Mouse (Mus musculus): ENCODE measurements around the gene Hcn1. TPM values are rescaled to one million over a fixed set of nuclear protein-coding genes. Genes with fewer than 3 reads are reported as not detected.

The Hcn1 gene
- polyA plus RNA-seq, 1 experiment from 2014 or later: not detected

- H3K4me3 ChIP-seq (ENCODE audit: low read depth, low read length): no peak overlapping the region
- no peak overlapping the region for H3K4me2 ChIP-seq (ENCODE audit: low read depth, low read length)
- H3K27me3 ChIP-seq (ENCODE audit: control insufficient read depth, insufficient read depth, low read depth, low read length): no peaks in the 10 kb centered on the region
- ATAC-seq (ENCODE audit: low read depth): no peak
- no peaks in the 10 kb centered on the region for H3K9me3 ChIP-seq (replicated peaks; ENCODE audit: control insufficient read depth, low read length)
- 59% methylated on average over 4 of the region's 4 CpGs for WGBS (ENCODE audit: insufficient replicate concordance)
- H3K27ac ChIP-seq (ENCODE audit: low read length): no peak overlapping the region
- H3K4me1 ChIP-seq (ENCODE audit: control insufficient read depth, low read depth, low read length): no peaks in the 10 kb centered on the region
- H3K9ac ChIP-seq (ENCODE audit: low read depth, low read length): no peak overlapping the region
- H3K36me3 ChIP-seq (ENCODE audit: control insufficient read depth, insufficient read depth): no peaks in the 10 kb centered on the region
Measured at GRCm38 (mm10) chr13:117880471-117881225, 278.5 kb downstream of the Hcn1 start.

- Histone ChIP-seq H3K9me3 (replicated peaks; ENCODE audit: control insufficient read depth, low read length) (no peaks in the 10 kb centered on the region), H3K9ac (ENCODE audit: low read depth, low read length) (no peak overlapping the region), H3K4me3 (ENCODE audit: low read depth, low read length) (no peak overlapping the region), H3K27me3 (ENCODE audit: control insufficient read depth, insufficient read depth, low read depth, low read length) (no peaks in the 10 kb centered on the region), H3K27ac (ENCODE audit: low read length) (no peak overlapping the region), H3K4me1 (ENCODE audit: control insufficient read depth, low read depth, low read length) (no peaks in the 10 kb centered on the region), H3K36me3 (ENCODE audit: control insufficient read depth, insufficient read depth) (no peaks in the 10 kb centered on the region), H3K4me2 (ENCODE audit: low read depth, low read length) (no peak overlapping the region)
- 48% methylated on average over 5 of the region's 5 CpGs for WGBS (ENCODE audit: insufficient replicate concordance)
- ATAC-seq (ENCODE audit: low read depth): no peak
Measured at GRCm38 (mm10) chr13:117892076-117892475, 290.0 kb downstream of the Hcn1 start.

DNA sequence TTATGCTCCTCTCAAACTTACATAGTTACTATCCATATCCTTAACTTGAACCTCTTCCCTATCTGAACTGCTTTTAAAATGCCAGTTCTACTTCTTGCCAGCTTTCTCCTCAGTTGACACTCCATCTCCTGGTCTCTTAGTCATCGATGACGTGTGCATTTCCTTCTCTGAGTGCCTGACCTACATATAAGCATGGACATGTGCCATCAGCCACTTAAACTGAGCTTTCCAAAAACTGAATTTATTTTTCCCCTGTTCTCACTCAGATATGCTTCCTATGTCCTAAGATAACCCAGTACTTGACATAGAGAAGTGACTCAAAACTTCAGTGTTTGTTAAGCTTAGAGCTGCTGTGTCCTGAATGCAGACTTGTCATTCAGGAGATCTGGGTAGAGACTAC is 295.9 kb downstream of the Hcn1 start:
- no peaks in the 10 kb centered on the region for H3K9me3 ChIP-seq (replicated peaks; ENCODE audit: control insufficient read depth, low read length)
- H3K4me1 ChIP-seq (ENCODE audit: control insufficient read depth, low read depth, low read length): no peaks in the 10 kb centered on the region
- 48% methylated on average over 2 of the region's 2 CpGs for WGBS (ENCODE audit: insufficient replicate concordance)
- H3K9ac ChIP-seq (ENCODE audit: low read depth, low read length): no peak overlapping the region
- no peaks in the 10 kb centered on the region for H3K36me3 ChIP-seq (ENCODE audit: control insufficient read depth, insufficient read depth)
- no peak overlapping the region for H3K4me3 ChIP-seq (ENCODE audit: low read depth, low read length)
- no peaks in the 10 kb centered on the region for H3K27me3 ChIP-seq (ENCODE audit: control insufficient read depth, insufficient read depth, low read depth, low read length)
- H3K27ac ChIP-seq (ENCODE audit: low read length): no peak overlapping the region
- no peak overlapping the region for H3K4me2 ChIP-seq (ENCODE audit: low read depth, low read length)
- ATAC-seq (ENCODE audit: low read depth): no peak

DNA sequence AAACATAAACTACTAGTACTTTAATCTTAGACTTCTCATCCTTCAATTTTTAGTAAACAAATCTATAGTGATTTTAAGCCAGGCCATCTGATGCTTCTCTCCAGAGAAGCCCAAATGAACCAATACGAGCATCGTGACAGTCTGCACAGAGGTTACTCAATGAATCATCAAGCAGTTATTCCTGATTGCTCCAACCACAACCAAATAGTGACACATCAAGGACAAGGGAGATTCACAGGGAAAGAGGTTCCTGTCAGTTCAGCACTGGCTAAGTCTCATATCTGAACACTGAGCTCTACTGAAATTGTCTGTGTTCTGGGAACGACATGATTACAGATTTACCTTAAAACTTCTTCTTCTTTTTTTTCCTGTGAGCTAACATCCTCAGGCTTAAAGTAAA is 305.7 kb downstream of the Hcn1 start:
- Histone ChIP-seq H3K27me3 (ENCODE audit: control insufficient read depth, insufficient read depth, low read depth, low read length) (no peaks in the 10 kb centered on the region), H3K9ac (ENCODE audit: low read depth, low read length) (no peak overlapping the region), H3K36me3 (ENCODE audit: control insufficient read depth, insufficient read depth) (no peaks in the 10 kb centered on the region), H3K27ac (ENCODE audit: low read length) (no peak overlapping the region), H3K4me3 (ENCODE audit: low read depth, low read length) (no peak overlapping the region), H3K4me1 (ENCODE audit: control insufficient read depth, low read depth, low read length) (no peaks in the 10 kb centered on the region), H3K4me2 (ENCODE audit: low read depth, low read length) (no peak overlapping the region), H3K9me3 (replicated peaks; ENCODE audit: control insufficient read depth, low read length) (no peaks in the 10 kb centered on the region)
- WGBS (ENCODE audit: insufficient replicate concordance): 65% methylated on average over 3 of the region's 3 CpGs
- no peak for ATAC-seq (ENCODE audit: low read depth)

- Histone ChIP-seq H3K9me3 (replicated peaks; ENCODE audit: control insufficient read depth, low read length) (no peaks in the 10 kb centered on the region), H3K36me3 (ENCODE audit: control insufficient read depth, insufficient read depth) (no peaks in the 10 kb centered on the region), H3K4me2 (ENCODE audit: low read depth, low read length) (no peak overlapping the region), H3K27me3 (ENCODE audit: control insufficient read depth, insufficient read depth, low read depth, low read length) (no peaks in the 10 kb centered on the region), H3K9ac (ENCODE audit: low read depth, low read length) (no peak overlapping the region), H3K4me3 (ENCODE audit: low read depth, low read length) (no peak overlapping the region), H3K4me1 (ENCODE audit: control insufficient read depth, low read depth, low read length) (no peaks in the 10 kb centered on the region), H3K27ac (ENCODE audit: low read length) (no peak overlapping the region)
- 53% methylated on average over 4 of the region's 4 CpGs for WGBS (ENCODE audit: insufficient replicate concordance)
- ATAC-seq (ENCODE audit: low read depth): no peak
Measured at GRCm38 (mm10) chr13:117929734-117930133, 327.6 kb downstream of the Hcn1 start.

DNA sequence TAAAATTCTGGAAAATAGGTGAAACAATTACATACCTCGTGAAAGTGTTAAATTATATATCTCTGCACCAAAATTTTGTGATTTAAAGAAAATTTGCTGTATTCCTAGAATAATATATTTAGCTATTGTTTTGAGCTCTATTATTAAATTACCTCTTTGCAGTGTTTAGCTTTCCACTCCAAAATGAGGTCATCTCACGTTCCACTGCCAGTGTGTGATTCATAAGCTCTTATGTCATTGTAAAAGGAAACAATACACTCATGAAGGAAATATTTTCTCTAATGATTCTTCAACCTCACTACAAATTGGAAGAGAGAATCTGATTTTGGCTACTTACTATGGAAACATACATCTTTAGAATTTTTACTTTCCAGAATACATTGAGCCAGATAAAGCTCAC is 329.6 kb downstream of the Hcn1 start:
- WGBS (ENCODE audit: insufficient replicate concordance): 53% methylated on average over 2 of the region's 2 CpGs
- H3K4me2 ChIP-seq (ENCODE audit: low read depth, low read length): no peak overlapping the region
- H3K4me1 ChIP-seq (ENCODE audit: control insufficient read depth, low read depth, low read length): no peaks in the 10 kb centered on the region
- H3K4me3 ChIP-seq (ENCODE audit: low read depth, low read length): no peak overlapping the region
- no peak overlapping the region for H3K27ac ChIP-seq (ENCODE audit: low read length)
- no peaks in the 10 kb centered on the region for H3K36me3 ChIP-seq (ENCODE audit: control insufficient read depth, insufficient read depth)
- H3K27me3 ChIP-seq (ENCODE audit: control insufficient read depth, insufficient read depth, low read depth, low read length): no peaks in the 10 kb centered on the region
- ATAC-seq (ENCODE audit: low read depth): no peak
- no peak overlapping the region for H3K9ac ChIP-seq (ENCODE audit: low read depth, low read length)
- H3K9me3 ChIP-seq (replicated peaks; ENCODE audit: control insufficient read depth, low read length): no peaks in the 10 kb centered on the region

- no peak overlapping the region for H3K4me2 ChIP-seq (ENCODE audit: low read depth, low read length)
- H3K4me1 ChIP-seq (ENCODE audit: control insufficient read depth, low read depth, low read length): no peaks in the 10 kb centered on the region
- no peak overlapping the region for H3K9ac ChIP-seq (ENCODE audit: low read depth, low read length)
- H3K27ac ChIP-seq (ENCODE audit: low read length): no peak overlapping the region
- no peak overlapping the region for H3K4me3 ChIP-seq (ENCODE audit: low read depth, low read length)
- WGBS (ENCODE audit: insufficient replicate concordance): 71% methylated on average over 1 of the region's 1 CpGs
- H3K9me3 ChIP-seq (replicated peaks; ENCODE audit: control insufficient read depth, low read length): no peaks in the 10 kb centered on the region
- H3K36me3 ChIP-seq (ENCODE audit: control insufficient read depth, insufficient read depth): no peaks in the 10 kb centered on the region
- H3K27me3 ChIP-seq (ENCODE audit: control insufficient read depth, insufficient read depth, low read depth, low read length): no peaks in the 10 kb centered on the region
- ATAC-seq (ENCODE audit: low read depth): no peak
Measured at GRCm38 (mm10) chr13:117938761-117939160, 336.6 kb downstream of the Hcn1 start.

- ATAC-seq (ENCODE audit: low read depth): no peak
- H3K4me3 ChIP-seq (ENCODE audit: low read depth, low read length): no peak overlapping the region
Measured at GRCm38 (mm10) chr13:117940536-117941280, 338.6 kb downstream of the Hcn1 start.

DNA sequence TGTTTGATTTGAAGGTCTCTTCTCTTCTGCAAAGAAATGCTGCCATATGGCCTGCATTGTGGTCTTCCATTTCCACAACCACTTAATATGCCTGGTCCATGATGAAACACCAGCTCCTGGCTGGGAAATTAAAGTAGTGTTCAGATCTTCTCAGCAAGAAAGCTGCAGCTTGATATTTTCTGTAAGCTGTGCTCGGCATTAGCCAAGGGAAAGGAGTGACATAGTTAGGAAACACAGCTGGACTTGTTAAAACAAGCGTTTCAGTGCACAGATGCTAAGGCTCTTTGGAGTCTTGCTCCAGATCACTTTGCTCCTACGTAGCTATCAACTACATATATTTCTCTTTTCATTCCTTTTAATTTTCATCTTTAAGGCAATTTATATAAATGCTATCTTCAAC is 344.7 kb downstream of the Hcn1 start:
- no peak for ATAC-seq (ENCODE audit: low read depth)
- H3K27me3 ChIP-seq (ENCODE audit: control insufficient read depth, insufficient read depth, low read depth, low read length): no peaks in the 10 kb centered on the region
- 67% methylated on average over 3 of the region's 3 CpGs for WGBS (ENCODE audit: insufficient replicate concordance)
- no peaks in the 10 kb centered on the region for H3K36me3 ChIP-seq (ENCODE audit: control insufficient read depth, insufficient read depth)
- no peak overlapping the region for H3K4me2 ChIP-seq (ENCODE audit: low read depth, low read length)
- H3K9ac ChIP-seq (ENCODE audit: low read depth, low read length): no peak overlapping the region
- no peaks in the 10 kb centered on the region for H3K9me3 ChIP-seq (replicated peaks; ENCODE audit: control insufficient read depth, low read length)
- H3K4me3 ChIP-seq (ENCODE audit: low read depth, low read length): no peak overlapping the region
- H3K4me1 ChIP-seq (ENCODE audit: control insufficient read depth, low read depth, low read length): no peaks in the 10 kb centered on the region
- H3K27ac ChIP-seq (ENCODE audit: low read length): no peak overlapping the region

More at GRCm38 (mm10) chr13:117940536-117941280, 338.6 kb downstream of the Hcn1 start:
- 73% methylated on average over 8 of the region's 8 CpGs for WGBS (ENCODE audit: insufficient replicate concordance)
- H3K9ac ChIP-seq (ENCODE audit: low read depth, low read length): no peak overlapping the region
- no peaks in the 10 kb centered on the region for H3K9me3 ChIP-seq (replicated peaks; ENCODE audit: control insufficient read depth, low read length)
- no peaks in the 10 kb centered on the region for H3K4me1 ChIP-seq (ENCODE audit: control insufficient read depth, low read depth, low read length)
- H3K27ac ChIP-seq (ENCODE audit: low read length): no peak overlapping the region
- no peaks in the 10 kb centered on the region for H3K36me3 ChIP-seq (ENCODE audit: control insufficient read depth, insufficient read depth)
- no peaks in the 10 kb centered on the region for H3K27me3 ChIP-seq (ENCODE audit: control insufficient read depth, insufficient read depth, low read depth, low read length)
- no peak overlapping the region for H3K4me2 ChIP-seq (ENCODE audit: low read depth, low read length)
